Mouse (Mus musculus) neural tube, embryonic 15.5 days (tissue): ENCODE results near the gene Crtac1. TPM values are rescaled to one million over a fixed set of nuclear protein-coding genes. Genes with fewer than 3 reads are reported as not detected.

Experiments used
- ATAC-seq: fragments of 200-750 bp; cut with Nextera tagmentation; 2 replicates; pipeline ENCODE4 v1.8.0; 2017; ENCODE audit warnings: mild to moderate bottlenecking, moderate TSS enrichment, moderate library complexity; ENCODE audit not compliant: low FRiP score
- H3K27ac ChIP-seq: fragments of 300-500 bp; sonication (generic); replicated peaks from 2 replicates; pipeline ENCODE4 v1.5.1; 2015; ENCODE audit warnings: mild to moderate bottlenecking, inconsistent platforms
- H3K27me3 ChIP-seq: fragments of 300-500 bp; sonication (generic); replicated peaks from 2 replicates; pipeline ENCODE4 v1.6.1; 2015; ENCODE audit warnings: inconsistent platforms
- H3K36me3 ChIP-seq: fragments of 300-500 bp; sonication (generic); 2 replicates; pipeline ENCODE4 v1.6.1; 2015; ENCODE audit warnings: inconsistent platforms
- H3K4me1 ChIP-seq: fragments of 300-500 bp; sonication (generic); 2 replicates; pipeline ENCODE4 v1.6.1; 2015; ENCODE audit warnings: inconsistent platforms
- H3K4me2 ChIP-seq: fragments of 300-500 bp; sonication (generic); 2 replicates; pipeline ENCODE4 v1.6.1; 2015; ENCODE audit warnings: inconsistent platforms, mild to moderate bottlenecking, moderate library complexity
- H3K4me3 ChIP-seq: fragments of 300-500 bp; sonication (generic); replicated peaks from 2 replicates; pipeline ENCODE4 v1.5.1; 2015; ENCODE audit warnings: mild to moderate bottlenecking, inconsistent platforms
- H3K9ac ChIP-seq: fragments of 300-500 bp; sonication (generic); replicated peaks from 2 replicates; pipeline ENCODE4 v1.6.1; 2015; ENCODE audit warnings: mild to moderate bottlenecking, inconsistent platforms
- H3K9me3 ChIP-seq: fragments of 300-500 bp; sonication (generic); replicated peaks from 2 replicates; pipeline ENCODE4 v1.6.1; 2016; ENCODE audit warnings: inconsistent platforms
- WGBS: fragments of 180-500 bp; shearing (Covaris S2); methylation state at CpG from one replicate; pipeline ENCODE4 v1.1.7; 2015; ENCODE audit warnings: mixed read lengths; 5-methylcytosine and 5-hydroxymethylcytosine counted together
- polyA plus RNA-seq: library from polyadenylated mRNA; unstranded; fragments of >200 nt; fragmentation: Nextera tagmentation; extraction: Ambion mirVana; gene quantifications from 2 replicates; pipeline ENCODE4 v1.2.1, GENCODE M21; 2015

Crtac1 gene
- polyA plus RNA-seq, 1 experiment from 2014 or later = 71.4 TPM

- Histone ChIP-seq H3K9ac (peak overlapping the region; percentile 69), H3K36me3 (no peaks in the 10 kb centered on the region), H3K4me3 (peak overlapping the region; percentile 58), H3K27me3 (peaks cover 7% of the 10 kb centered on the region), H3K4me2 (peak overlapping the region; percentile 60), H3K4me1 (peaks cover 36% of the 10 kb centered on the region), H3K9me3 (no peaks in the 10 kb centered on the region), H3K27ac (peak overlapping the region; percentile 87)
- WGBS = 1% methylated on average over 33 of the region's 42 CpGs
- ATAC-seq = peak; percentile 78
Observed at GRCm38 (mm10) chr19:42255784-42256610, 175.6 kb downstream of the Crtac1 start.

DNA sequence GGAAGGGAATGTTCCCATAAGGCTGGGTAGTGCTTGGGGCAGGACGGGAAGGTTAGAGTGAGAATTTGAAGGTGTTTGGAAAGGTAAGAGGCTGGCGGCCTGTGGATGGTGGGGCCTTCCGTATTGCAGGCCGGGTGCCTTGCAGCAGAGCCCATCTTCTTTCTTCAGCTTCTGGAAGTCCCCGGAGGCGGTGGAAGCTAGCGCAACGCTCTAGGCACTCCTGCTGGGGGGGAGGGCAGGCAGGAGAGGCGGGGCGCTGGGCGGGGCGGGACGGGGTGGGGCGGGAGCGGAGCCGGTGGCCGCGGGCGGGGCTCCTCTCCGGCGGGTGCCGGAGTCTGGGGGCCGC, 176.2 kb downstream of the Crtac1 start:
- Histone ChIP-seq H3K27me3 (peaks cover 7% of the 10 kb centered on the region), H3K9ac (peak overlapping the region; percentile 69), H3K4me3 (peak overlapping the region; percentile 58), H3K4me1 (peaks cover 36% of the 10 kb centered on the region), H3K36me3 (no peaks in the 10 kb centered on the region), H3K4me2 (peak overlapping the region; percentile 60), H3K27ac (peak overlapping the region; percentile 87), H3K9me3 (no peaks in the 10 kb centered on the region)
- ATAC-seq = peak; percentile 82
- WGBS = 2% methylated on average over 12 of the region's 23 CpGs

DNA sequence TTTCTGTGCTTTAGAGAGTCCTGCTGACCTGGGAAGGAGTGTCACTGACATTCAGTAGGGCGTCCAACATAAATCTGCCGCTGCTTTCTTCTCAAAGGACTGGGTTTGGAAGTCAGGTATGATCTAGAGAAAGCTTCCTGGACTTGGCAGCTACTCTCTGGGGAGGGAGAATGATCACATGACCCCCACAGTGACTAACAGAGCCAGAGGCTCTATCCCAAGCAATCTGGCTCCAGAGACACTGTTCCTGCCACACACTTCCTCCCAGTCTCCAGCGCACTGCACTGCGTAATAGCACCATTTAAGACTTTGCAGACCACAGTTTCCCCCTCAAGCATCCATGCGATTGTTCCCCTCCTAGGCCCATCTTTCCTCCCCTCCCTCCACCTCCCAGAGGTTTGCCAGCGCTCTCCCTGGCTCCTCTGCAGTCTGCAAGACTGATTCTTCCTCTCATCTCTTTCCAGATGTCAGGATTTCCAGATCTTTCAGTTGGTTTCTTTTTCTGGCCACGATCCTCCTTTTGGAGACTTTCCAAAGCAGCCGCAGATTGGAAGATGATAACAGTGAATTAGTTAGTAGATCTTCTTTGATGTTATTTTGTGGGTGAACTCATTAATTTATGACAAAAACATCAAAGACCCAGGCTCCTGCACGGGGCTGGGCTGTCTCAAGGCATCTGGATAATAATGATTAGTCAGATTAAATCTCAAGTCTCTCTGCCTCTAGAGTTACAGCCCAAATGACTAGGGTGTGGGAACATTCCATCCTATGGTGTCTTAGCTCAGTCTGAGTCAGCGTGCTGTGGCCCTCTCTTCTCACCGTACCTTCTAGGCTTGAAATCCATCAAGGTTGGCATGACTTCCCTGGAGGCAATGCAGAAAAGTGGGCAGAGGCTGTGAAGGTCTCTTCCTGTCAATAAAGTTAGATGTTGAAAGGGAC, 181.3 kb downstream of the Crtac1 start:
- no peak for ATAC-seq
- H3K9me3 ChIP-seq = no peaks in the 10 kb centered on the region

DNA sequence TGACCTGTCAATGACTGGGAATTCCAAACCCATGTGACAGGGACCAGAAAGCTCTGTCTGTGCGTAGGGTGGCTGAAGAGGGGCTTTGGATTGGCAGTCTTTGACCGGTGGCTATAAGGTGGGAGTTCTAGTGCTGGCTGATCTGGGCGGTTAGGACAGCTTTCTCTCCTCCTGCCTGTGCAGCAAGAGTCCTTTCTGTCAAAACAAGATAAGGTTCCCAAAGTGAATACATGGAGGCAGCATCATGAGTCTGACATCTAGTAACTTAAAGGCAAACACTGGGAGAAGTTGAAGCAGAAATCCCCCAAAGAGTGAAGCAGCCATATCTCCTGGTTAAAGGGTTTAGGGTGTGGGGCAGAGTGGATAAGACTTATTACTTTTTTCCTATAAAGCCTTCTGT, 184.1 kb downstream of the Crtac1 start, which contains the start of gene Golga7b:
TSS of gene Golga7b (plus strand) at position 56 of the 400 bp plus-strand sequence.
- no peak for ATAC-seq
- Histone ChIP-seq H3K9me3 (no peaks in the 10 kb centered on the region), H3K27ac (no peak within 1 kb of the TSS), H3K4me1 (no peaks in the 10 kb centered on the region), H3K27me3 (peaks cover 2% of the 10 kb centered on the region; the same call in 1 of the 2 replicates), H3K9ac (no peak within 1 kb of the TSS), H3K4me2 (no peak within 1 kb of the TSS), H3K4me3 (no peak within 1 kb of the TSS), H3K36me3 (no peaks in the 10 kb centered on the region)
- WGBS = 86% methylated on average over 3 of the region's 3 CpGs

More for the DNA sequence above, 181.3 kb downstream of the Crtac1 start:
- Histone ChIP-seq H3K27ac (no peak overlapping the region), H3K4me3 (no peak overlapping the region), H3K4me1 (peaks cover 7% of the 10 kb centered on the region; the same call in 1 of the 2 replicates), H3K36me3 (no peaks in the 10 kb centered on the region), H3K27me3 (peaks cover 9% of the 10 kb centered on the region), H3K4me2 (no peak overlapping the region), H3K9ac (no peak overlapping the region)
- WGBS = 67% methylated on average over 11 of the region's 11 CpGs

DNA sequence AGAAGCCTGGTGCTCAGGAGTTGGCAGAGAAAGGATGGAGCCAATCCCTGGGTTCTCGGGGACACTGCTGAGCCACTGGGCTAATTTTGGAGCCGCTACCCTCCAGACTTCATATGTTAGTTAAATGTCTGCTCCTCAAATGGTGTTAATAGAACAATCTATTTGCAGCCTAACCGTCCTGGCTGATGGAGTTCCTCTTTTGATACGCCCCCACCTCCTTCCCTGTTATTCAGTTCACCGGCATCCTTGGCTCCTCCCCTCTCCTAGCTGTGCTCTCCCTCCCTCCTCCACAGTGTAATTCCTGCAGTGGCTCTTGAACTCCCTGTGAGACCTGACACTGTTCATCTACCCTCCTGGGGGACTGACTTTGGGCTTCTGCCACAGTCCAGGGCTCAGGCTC, 185.0 kb downstream of the Crtac1 start:
- no peaks in the 10 kb centered on the region for H3K4me1 ChIP-seq
- H3K4me2 ChIP-seq = no peak overlapping the region
- 44% methylated on average over 5 of the region's 5 CpGs for WGBS
- H3K4me3 ChIP-seq = no peak overlapping the region
- H3K36me3 ChIP-seq = no peaks in the 10 kb centered on the region
- H3K9ac ChIP-seq = no peak overlapping the region
- no peaks in the 10 kb centered on the region for H3K9me3 ChIP-seq
- ATAC-seq = no peak
- peaks cover 2% of the 10 kb centered on the region; the same call in 1 of the 2 replicates for H3K27me3 ChIP-seq
- H3K27ac ChIP-seq = no peak overlapping the region

DNA sequence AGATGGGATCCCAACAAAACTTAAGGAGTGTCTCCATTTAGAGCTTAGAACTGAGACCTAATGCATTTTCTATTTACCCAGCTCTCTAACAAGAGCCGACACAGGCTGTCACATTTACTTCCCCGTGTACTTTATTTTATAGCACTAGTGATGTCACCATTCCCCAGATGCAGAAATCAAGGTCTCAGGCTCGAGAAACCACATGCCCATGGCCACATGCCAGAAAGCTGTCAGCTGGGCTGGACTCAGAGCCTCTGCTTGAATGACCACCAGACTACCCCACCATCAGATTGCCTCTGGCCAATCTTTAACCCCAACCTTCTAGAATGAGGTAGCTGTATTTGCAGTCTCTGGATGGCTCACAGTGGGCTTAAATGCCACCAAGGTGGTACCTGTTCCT, 188.2 kb downstream of the Crtac1 start:
- ATAC-seq = no peak
- Histone ChIP-seq H3K4me1 (no peaks in the 10 kb centered on the region), H3K9ac (no peak overlapping the region), H3K27ac (no peak overlapping the region), H3K4me2 (no peak overlapping the region), H3K36me3 (no peaks in the 10 kb centered on the region), H3K27me3 (0 out of 2 replicates have a peak, but pooled peaks cover 2% of the 10 kb centered on the region), H3K9me3 (no peaks in the 10 kb centered on the region), H3K4me3 (no peak overlapping the region)
- WGBS = 42% methylated on average over 3 of the region's 3 CpGs

GRCm38 (mm10) chr19:42240881-42241280, 190.7 kb downstream of the Crtac1 start:
- Histone ChIP-seq H3K36me3 (no peaks in the 10 kb centered on the region), H3K27ac (no peak overlapping the region), H3K4me2 (no peak overlapping the region), H3K9me3 (no peaks in the 10 kb centered on the region), H3K9ac (no peak overlapping the region), H3K4me3 (no peak overlapping the region), H3K4me1 (peaks cover 7% of the 10 kb centered on the region), H3K27me3 (no peaks in the 10 kb centered on the region)
- no peak for ATAC-seq
- 58% methylated on average over 8 of the region's 8 CpGs for WGBS

DNA sequence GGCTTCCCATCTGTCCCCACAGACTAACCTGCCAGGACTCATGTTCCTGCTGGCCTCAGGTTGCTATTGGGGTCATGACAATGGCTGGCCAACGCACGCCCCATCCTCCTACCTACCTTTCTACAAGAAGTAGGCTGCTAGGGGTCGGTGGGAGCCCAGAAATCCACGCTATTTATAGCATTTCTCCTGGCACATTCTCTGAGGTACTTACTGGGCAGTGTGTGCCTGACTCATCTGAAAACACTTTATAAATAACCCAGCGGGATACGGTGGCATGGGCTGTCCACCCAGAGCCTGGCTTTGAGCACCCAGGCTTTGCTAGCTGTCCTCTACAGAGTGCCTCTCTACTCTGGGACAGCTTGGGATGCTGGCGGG, 193.3 kb downstream of the Crtac1 start:
- H3K27ac ChIP-seq = no peak overlapping the region
- no peak overlapping the region for H3K9ac ChIP-seq
- WGBS = 68% methylated on average over 7 of the region's 7 CpGs
- peaks cover 7% of the 10 kb centered on the region for H3K4me1 ChIP-seq
- H3K27me3 ChIP-seq = no peaks in the 10 kb centered on the region
- no peak overlapping the region for H3K4me3 ChIP-seq
- H3K36me3 ChIP-seq = no peaks in the 10 kb centered on the region
- ATAC-seq = no peak
- H3K4me2 ChIP-seq = no peak overlapping the region
- H3K9me3 ChIP-seq = no peaks in the 10 kb centered on the region

DNA sequence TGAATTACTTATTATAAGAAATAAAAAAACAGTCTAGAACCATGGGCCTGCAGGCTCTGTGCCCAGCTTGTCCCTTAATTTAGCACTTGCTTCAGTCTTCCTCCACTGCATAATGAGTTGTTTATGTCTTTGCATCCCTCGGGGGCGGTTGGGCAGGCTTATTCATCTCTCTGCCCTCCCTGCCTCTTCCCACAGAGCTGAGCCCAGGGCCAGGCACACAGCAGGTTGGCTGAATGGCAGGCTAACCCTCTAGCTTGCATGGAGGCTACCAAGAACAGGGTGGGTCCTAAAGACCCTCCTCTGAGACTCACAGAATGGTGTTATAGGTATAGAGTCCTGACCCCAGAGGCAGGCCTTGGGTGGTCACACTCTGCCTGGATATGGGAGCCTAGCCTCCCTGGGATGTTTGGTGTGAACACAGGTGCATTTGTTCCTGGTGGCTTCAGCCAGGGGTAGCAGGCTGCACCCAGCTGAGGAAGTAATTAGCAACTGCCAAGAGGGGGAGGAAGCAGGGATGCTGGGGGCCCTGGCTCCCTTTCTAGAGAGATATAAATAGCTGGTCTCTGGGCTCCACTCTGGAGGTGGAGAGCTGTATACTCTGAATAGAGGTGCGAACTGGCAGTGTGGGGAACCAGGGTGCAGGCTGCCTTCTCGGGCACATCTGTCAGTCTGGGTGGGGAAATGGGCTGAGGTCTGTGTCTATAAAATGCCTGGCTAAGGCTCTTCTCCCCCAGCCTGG, 193.8 kb downstream of the Crtac1 start:
- peak; percentile 47; the same call in 1 of the 2 replicates for ATAC-seq
- Histone ChIP-seq H3K4me2 (no peak overlapping the region), H3K9me3 (no peaks in the 10 kb centered on the region), H3K4me1 (peaks cover 7% of the 10 kb centered on the region), H3K27ac (peak overlapping the region; percentile 54), H3K27me3 (no peaks in the 10 kb centered on the region), H3K4me3 (no peak overlapping the region), H3K9ac (no peak overlapping the region), H3K36me3 (no peaks in the 10 kb centered on the region)
- WGBS = under 1% methylated on average over 4 of the region's 4 CpGs
